Mouse (Mus musculus) T-helper 2 cell (primary cell): ENCODE measurements around the gene Abcg5.

Experiments
- in situ Hi-C: fragments of 300-600 bp; cut with MboI, MseI; formaldehyde crosslinking; loops from one replicate; pipeline ENCODE4 v1.15.1; 2025; ENCODE audit warnings: high pct_unique_total_duplicates

The Abcg5 gene

DNA sequence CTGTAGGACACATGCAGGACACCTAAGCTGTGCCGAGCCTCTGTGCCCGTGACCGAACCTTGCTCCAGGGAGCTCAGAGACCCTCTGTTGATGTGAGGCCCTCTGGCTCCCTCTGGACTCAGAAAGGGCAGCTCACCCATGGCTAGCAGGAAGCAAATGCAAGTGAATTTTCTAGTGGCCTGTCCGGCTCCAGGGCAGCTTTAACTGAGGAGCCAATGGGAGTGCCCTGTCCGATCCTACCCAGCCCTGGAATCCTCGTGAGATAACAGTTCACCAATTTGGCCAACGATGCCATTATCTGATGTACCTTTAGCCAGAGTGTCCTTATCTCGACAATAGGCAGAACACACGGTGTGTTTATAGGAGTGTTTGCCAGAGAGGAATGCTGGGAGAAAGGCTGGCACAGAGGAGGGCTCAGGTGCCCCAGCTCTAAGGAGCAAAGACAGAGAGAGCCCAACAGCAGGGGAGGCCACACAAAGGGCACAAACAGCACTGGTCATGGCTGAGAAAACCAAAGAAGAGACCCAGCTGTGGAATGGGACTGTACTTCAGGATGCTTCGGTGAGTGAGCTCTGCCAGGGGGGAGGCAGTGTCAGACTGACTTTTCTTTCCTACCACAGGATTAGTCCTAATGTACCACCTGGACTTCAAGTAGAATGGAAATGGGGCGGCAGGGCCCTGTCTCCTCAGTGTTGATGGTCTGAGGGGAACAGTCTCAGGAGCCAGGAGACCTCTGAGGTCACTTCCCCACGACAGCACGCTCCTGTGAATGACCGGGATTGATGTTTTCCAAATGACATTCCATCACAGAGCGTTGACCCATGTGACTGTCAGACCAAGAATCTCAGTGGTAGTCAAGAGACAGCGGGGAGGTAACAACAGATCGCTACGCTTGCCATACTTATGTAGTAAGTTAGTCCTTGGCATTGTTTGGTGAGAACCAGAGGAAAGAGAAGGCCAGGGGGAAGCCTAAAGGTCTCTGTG, at the start of gene Abcg5:
Gene Abcg5 (minus strand): TSS at position 278 of the 984 bp plus-strand sequence.
- in situ Hi-C loops, result no loop called here

GRCm38 (mm10) chr17:84732612-84733011, 49.8 kb upstream of the Abcg5 start:
- in situ Hi-C loops, result no loop called here

GRCm38 (mm10) chr17:84731361-84731760, 48.5 kb upstream of the Abcg5 start:
- in situ Hi-C loops, result no loop called here

- in situ Hi-C loops, result no loop called here
Measured at GRCm38 (mm10) chr17:84729140-84729539, 46.3 kb upstream of the Abcg5 start.

DNA sequence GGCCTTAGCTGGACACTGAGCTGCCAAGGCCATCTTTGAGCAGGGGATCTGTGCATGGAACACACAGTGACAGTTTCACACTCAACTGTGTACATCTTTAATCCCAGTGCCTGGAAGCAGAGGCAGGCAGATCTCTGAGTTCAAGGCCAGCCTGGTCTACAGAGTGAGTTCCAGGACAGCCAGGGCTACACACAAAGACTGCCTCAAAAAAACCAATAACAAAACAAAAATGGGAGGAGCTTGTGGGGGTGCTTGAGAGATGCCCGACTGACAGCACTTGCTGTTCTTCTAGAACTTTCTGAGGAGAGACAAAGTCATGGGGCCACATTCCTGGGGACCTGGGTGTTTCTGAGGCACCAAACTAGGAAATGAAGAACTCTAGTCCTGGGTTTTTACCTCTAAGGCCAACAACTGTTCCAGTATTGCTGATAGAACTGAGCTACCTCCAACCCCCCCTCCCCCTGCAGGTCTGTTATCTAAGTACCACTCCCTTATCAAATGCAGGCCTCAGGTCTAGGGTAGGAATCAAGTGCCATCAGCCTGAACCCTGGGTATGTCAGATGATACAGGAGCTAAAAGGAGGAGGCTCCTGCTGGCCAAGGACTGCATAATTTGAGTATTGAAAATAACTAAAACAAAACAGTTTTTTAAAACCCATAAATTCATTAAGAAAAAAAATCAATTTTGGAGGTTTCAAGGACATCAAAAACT, 45.5 kb upstream of the Abcg5 start:
- in situ Hi-C loops, result no loop called here

- in situ Hi-C loops, result no loop called here
Measured at GRCm38 (mm10) chr17:84725163-84725562, 42.4 kb upstream of the Abcg5 start.

- in situ Hi-C loops, result no loop called here
Measured at GRCm38 (mm10) chr17:84724028-84724427, 41.2 kb upstream of the Abcg5 start.

DNA sequence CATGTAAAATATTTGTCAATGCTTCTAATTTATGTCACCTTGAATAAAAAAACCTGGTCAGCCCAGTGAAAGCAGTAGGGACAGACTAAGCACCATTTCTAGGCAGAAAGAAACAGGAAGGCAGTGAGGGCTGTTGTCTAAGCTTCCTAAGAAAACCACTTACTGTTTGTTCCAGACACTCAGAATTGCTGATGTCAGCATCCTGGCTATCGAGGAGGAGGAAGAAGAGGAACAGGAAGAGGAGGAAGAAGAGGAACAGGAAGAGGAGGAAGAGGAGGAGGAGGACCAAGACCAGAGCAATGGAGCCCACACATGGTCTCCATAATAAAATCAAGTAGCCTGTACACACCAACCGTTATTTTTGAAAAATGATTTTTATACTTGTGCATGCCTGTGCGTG, 36.3 kb upstream of the Abcg5 start:
- in situ Hi-C loops, result loop anchor here (5.0 kb wide), 1 partner anchor 48 kb away; no protein-coding TSS in a partner anchor

GRCm38 (mm10) chr17:84717416-84717815, 34.6 kb upstream of the Abcg5 start:
- in situ Hi-C loops, result loop anchor here (5.0 kb wide), 1 partner anchor 50 kb away; no protein-coding TSS in a partner anchor

DNA sequence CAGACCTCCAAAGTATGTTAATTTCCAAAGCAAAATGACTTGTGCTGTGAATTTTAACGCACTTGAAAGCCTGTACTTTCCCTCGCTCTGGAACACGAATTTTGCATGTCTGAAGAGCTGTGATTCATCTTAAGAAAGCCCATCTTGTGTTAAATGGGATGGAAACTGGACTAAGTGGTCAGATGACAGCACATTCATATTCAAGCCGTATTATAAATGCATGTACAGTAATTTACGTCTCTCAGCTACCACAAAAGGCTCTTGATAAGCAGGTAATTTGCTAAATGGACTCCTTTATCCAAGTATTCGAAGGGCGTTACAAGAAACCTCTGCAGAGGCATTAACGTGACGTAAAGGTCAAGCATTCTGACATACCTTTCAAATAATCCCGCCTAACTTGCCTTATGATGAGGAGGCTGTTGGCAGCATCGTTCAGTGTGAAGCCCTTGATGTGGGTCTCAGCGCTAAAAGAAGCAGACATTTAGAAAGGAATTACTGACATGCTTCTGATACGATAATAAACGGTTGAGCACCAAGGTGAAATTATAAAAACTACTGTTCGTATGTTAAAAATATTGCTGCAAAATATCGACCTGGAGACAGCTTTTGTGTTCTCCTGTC, 33.6 kb upstream of the Abcg5 start:
- in situ Hi-C loops, result loop anchor here (5.0 kb wide), 1 partner anchor 51 kb away; no protein-coding TSS in a partner anchor

DNA sequence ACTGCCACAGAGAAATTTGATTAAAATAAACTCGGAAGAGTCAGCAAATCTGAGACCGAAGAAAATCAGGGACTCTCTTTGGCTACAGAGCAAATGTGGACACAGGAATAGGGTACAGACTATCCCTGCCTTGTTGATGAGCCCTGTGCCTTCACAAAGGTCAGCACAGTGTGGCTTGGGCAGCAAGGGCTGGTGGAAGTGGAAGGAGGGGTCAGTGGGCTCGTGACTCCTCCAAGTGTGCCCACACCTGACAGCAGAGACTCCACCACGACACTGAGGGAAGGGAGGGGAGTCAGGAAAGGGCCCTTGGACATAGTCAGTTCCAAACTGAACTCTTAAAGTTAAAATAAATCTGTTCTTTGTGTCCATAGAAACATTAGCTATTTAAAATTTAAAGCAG, 32.1 kb upstream of the Abcg5 start:
- in situ Hi-C loops, result loop anchor here (5.0 kb wide), 1 partner anchor 52 kb away; no protein-coding TSS in a partner anchor

GRCm38 (mm10) chr17:84713563-84714164, 30.9 kb upstream of the Abcg5 start:
- in situ Hi-C loops, result no loop called here

DNA sequence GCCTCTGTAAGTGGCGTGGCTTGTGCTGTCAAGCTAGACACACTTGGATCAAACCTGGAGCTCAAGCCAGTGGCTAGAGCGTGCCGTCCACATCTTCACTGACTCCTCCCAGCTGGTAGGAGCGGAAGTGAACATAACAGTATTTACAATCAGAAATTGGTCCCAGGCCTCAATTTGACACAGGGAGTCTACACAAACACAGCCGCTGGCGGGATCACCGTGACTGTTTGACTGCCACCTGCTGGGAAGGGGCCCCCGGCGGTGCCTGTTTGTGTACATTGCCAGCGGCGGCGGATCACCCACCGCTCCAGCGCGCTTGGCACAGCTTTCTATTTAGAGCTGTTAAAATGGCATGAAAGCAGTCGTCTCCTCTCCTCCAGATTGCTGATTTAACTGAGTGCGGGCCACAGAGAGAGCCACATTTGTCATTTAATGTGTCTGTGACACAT, 26.6 kb upstream of the Abcg5 start:
- in situ Hi-C loops, result no loop called here

DNA sequence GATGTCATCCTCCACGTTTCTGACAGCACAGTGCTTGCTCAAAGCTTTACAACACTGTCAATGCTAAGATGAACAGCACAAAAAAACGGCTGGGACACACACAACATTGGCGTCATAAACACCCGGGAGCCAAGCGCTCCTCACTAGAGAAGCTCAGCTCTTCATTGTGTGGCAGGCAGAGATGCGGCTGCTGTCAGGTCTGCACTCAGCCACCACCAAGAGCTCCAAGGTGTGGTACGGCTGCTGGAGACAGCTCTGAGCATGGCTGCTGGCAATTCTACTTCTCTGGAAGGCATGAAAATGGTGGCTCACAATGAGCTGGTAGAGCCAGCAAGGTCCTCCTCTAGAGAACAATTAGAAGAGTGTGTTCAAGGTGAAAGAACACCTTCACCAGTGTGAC, 26.0 kb upstream of the Abcg5 start:
- in situ Hi-C loops, result no loop called here

DNA sequence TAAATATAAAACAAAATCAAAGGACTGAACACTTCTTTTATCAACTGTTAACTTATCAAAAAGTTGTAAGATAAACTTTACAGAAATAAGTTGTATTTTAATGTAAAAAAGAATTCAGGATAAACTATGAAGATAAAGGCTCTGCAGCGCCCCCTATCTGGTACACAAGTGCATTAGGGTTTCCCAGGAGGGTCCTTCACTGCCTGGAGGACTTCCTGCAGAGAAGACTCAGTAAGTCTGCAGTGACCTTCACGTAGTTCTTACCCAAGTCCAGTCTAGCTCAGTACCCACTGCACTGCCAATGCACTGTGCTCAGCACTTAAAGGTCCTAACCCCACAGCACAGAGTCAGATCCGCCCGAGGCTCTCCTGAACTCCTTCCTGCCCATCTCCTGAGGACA, 24.6 kb upstream of the Abcg5 start:
- in situ Hi-C loops, result no loop called here

DNA sequence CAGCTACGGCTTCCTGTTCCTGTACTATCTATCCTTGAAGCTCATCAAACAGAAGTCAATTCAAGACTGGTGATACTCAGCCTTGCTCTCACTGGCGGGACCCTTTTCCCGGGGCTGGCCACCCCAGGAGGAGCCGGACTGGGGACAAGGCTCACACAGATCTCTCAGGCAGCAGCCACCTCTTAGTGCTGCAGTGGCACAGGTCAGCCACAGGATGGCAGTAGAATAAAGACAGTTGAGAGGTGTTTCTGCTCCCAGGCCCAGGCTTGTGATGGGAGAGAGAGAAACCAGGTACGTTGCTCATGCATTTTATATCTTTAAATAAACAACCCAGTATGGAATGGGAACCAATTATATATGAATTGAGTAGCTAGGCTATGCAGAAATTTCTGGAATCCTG, 15.9 kb upstream of the Abcg5 start:
- in situ Hi-C loops, result no loop called here

DNA sequence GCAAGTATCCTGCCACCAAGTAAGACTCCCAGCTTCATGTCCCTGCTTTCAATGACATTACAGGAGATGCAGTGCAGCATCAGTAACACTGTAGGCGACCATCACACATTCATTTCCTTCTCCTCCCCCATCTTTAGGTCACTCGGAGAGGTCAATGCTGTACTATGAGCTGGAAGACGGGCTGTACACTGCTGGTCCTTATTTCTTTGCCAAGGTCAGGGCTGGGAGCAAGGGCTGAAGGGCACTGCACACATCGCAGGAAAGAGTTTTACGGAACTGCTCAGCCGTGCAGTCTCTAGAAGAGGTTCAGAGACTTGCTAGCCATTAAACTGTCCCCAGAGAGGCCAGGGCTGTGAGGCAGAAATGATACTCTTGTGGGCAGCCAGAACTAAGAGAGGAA, 13.7 kb upstream of the Abcg5 start:
- in situ Hi-C loops, result no loop called here

GRCm38 (mm10) chr17:84693741-84694140, 10.9 kb upstream of the Abcg5 start:
- in situ Hi-C loops, result no loop called here

DNA sequence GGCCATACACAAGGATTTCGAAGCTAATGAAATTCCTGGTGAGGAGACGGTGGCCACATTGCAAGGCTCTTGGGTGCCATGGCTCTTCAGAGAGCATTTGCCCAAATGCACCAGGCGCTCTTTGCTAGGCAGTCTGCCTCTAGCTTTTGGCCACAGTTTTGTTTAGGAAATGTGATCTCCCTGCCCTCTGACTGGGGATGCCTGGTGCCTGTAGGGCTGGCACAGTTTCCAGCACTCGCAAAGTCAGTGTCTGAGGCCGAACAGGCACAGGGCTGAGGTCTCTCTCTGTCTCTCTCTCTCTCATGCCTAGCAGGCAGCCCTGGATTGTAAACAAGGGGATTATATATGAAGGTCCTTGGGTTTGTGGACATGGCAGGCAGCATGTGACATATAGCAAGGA, 7.3 kb upstream of the Abcg5 start:
- in situ Hi-C loops, result no loop called here

- in situ Hi-C loops, result no loop called here
Measured at GRCm38 (mm10) chr17:84689316-84689715, 6.5 kb upstream of the Abcg5 start.

GRCm38 (mm10) chr17:84688834-84689233, 6.0 kb upstream of the Abcg5 start:
- in situ Hi-C loops, result no loop called here

DNA sequence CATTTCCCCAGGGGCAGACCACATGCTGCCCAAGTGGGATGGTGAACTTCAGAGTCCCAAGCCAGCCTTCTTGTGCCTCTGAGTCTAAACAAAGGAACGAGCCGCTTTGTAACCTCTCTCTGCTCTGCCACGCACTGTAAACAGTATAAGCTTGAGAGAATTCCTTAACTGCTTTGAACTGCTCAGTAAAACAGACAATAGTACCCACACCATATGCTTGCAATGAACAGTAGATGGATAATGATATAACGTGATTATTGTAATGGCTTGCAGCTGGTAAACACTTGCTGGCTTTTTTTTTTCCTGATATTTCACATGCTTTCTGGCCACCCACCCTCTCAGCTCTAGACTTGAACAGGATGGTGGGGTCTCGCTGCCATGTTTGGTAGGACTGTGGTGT, 5.2 kb upstream of the Abcg5 start:
- in situ Hi-C loops, result no loop called here
